Mouse (Mus musculus) spleen, adult 2 months (tissue): ENCODE results near the gene Gtf3c4. TPM values are rescaled to one million over a fixed set of nuclear protein-coding genes. Genes with fewer than 3 reads are reported as not detected.

Experiments
- DNase-seq, 2 experiments: peaks; one replicate each; pipeline versions ENCODE4 v3.0.0 to v3.0.0-alpha.2; 2012 to 2021; ENCODE audit warnings: low spot score in 2 of 2, low read depth in 1 of 2
- H3K27ac ChIP-seq: fragments of 200-500 bp; 2 replicates; pipeline ENCODE4 v1.5.1; 2012; ENCODE audit warnings: low read length, inconsistent platforms; ENCODE audit not compliant: insufficient read depth
- H3K27me3 ChIP-seq: fragments of 200-500 bp; 2 replicates; pipeline ENCODE4 v1.6.1; 2012; ENCODE audit warnings: mild to moderate bottlenecking, moderate library complexity, low read length, inconsistent platforms; ENCODE audit not compliant: control insufficient read depth, insufficient read depth
- H3K36me3 ChIP-seq: fragments of 200-500 bp; 2 replicates; pipeline ENCODE4 v1.6.1; 2012; ENCODE audit warnings: mild to moderate bottlenecking, low read length, inconsistent platforms; ENCODE audit not compliant: control insufficient read depth, insufficient read depth
- H3K4me1 ChIP-seq: fragments of 200-500 bp; 2 replicates; pipeline ENCODE4 v1.6.1; 2011; ENCODE audit warnings: inconsistent platforms; ENCODE audit not compliant: control insufficient read depth, insufficient read depth, insufficient read length
- H3K4me3 ChIP-seq: fragments of 200-500 bp; 2 replicates; pipeline ENCODE4 v1.5.1; 2011; ENCODE audit warnings: mild to moderate bottlenecking, inconsistent platforms; ENCODE audit not compliant: insufficient read depth, insufficient read length; ENCODE audit errors: extremely low read depth
- CTCF ChIP-seq: fragments of 200-500 bp; IDR thresholded peaks from 2 replicates; pipeline ENCODE4 v1.5.1; 2011; ENCODE audit warnings: mild to moderate bottlenecking, inconsistent platforms; ENCODE audit not compliant: insufficient read depth, insufficient read length, insufficient replicate concordance; ENCODE audit errors: extremely low read depth
- POLR2A ChIP-seq: fragments of 200-500 bp; IDR thresholded peaks from 2 replicates; pipeline ENCODE4 v1.6.1; 2011; ENCODE audit warnings: low read depth, low read length, inconsistent platforms
- WGBS: fragments of 180-500 bp; shearing (Covaris S2); methylation state at CpG from one replicate; pipeline ENCODE4 v1.1.7; 2018; 5-methylcytosine and 5-hydroxymethylcytosine counted together
- polyA plus RNA-seq: library from polyadenylated mRNA; depleted of rRNA; stranded (reverse); fragments of >200 nt; gene quantifications from 2 replicates; pipeline ENCODE4 v1.2.3, GENCODE M21; 2012

The Gtf3c4 gene
- polyA plus RNA-seq, 1 experiment, result 6.1 TPM

DNA sequence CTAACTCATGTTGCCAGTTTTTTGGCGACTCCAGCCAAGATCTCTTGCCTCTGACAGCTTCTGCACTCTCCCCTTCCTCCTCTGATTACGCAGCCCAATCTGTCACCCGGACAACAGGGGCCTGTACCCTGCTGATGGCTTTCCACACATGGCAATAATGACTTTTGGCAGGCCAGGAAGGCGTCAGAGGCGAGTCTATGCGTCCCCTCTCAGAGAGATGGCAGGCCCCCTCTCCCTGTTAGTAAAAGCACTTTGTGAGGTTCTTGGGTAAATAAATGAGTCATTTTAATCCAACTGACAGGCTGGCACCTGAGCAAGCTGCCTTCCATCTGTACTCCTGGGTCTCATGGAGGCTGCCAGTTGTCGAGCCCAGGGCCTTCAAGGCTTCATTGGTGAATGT, 27.3 kb upstream of the Gtf3c4 start:
- H3K4me1 ChIP-seq, result no peaks in the 10 kb centered on the region; the same call in 1 of the 2 replicates
- H3K27ac ChIP-seq, result no peak overlapping the region
- TF ChIP-seq POLR2A (no peak), CTCF (no peak)
- peaks cover 6% of the 10 kb centered on the region; the same call in 1 of the 2 replicates for H3K36me3 ChIP-seq
- H3K27me3 ChIP-seq, result no peaks in the 10 kb centered on the region
- H3K4me3 ChIP-seq, result no peak overlapping the region
- 92% methylated on average over 7 of the region's 7 CpGs for WGBS
- DNase-seq, result no peak

DNA sequence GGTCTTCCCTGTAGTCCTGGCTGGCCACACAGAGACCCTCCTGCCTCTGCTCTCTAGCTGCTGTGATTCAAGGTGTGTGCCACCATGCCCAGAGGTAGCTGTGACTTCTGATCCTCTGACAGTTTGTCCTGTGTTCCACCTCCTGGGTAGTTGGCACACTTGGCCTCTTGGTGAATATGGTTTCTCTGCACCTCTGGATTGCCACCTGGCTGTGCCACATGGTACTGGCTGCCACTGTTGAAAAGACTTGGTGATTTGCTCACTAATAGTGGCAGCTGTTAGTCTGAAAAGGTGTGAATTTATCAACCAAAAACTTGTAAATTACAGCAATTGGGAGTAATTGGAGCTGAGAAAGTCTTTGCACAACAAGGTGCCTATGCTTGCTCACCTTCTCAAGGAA, 23.7 kb upstream of the Gtf3c4 start:
- Histone ChIP-seq H3K36me3 (peaks cover 21% of the 10 kb centered on the region), H3K27me3 (no peaks in the 10 kb centered on the region), H3K27ac (no peak overlapping the region), H3K4me3 (no peak overlapping the region), H3K4me1 (no peaks in the 10 kb centered on the region; the same call in 1 of the 2 replicates)
- TF ChIP-seq CTCF, result no peak
- TF ChIP-seq POLR2A, result no peak
- DNase-seq, result no peak

DNA sequence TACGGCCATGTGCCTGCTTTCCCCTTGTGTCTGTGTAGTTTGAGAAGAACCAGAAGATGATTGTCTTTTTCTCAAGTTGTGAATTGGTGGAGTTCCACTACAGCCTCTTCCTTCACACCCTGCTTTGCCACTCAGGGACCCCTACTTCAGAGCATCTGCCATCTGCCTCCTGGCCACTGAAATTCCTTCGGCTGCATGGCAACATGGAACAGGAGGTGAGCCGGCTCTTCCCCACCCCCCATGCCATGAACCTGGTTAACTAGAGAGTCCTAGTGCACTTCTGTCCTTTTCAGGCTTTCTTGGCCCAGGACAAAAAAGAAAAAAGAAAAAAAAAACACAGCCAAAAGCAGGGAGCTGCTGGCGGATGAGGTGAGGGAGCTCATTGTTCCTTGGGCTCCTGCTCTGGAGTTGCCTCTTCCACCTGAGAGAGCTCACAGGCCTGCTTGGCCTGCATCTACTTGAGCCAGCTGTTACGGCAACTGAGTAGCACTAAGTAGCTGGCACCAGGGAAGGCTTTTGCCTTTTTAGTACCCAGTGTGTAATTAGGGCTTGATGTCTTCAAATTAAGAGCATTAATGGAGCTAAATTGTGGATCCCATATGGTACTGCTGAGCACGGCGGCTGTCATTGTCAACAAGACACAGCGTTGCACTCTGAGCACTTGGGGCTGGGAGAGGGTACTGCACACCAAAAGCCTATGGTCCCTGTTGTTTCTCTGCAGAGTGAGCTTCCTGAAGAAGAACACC, 20.7 kb upstream of the Gtf3c4 start:
- 94% methylated on average over 8 of the region's 8 CpGs for WGBS
- Histone ChIP-seq H3K4me1 (no peaks in the 10 kb centered on the region; the same call in 1 of the 2 replicates), H3K4me3 (no peak overlapping the region), H3K27me3 (no peaks in the 10 kb centered on the region), H3K36me3 (peaks cover 23% of the 10 kb centered on the region), H3K27ac (no peak overlapping the region)
- DNase-seq, result no peak
- TF ChIP-seq CTCF (no peak), POLR2A (no peak)

DNA sequence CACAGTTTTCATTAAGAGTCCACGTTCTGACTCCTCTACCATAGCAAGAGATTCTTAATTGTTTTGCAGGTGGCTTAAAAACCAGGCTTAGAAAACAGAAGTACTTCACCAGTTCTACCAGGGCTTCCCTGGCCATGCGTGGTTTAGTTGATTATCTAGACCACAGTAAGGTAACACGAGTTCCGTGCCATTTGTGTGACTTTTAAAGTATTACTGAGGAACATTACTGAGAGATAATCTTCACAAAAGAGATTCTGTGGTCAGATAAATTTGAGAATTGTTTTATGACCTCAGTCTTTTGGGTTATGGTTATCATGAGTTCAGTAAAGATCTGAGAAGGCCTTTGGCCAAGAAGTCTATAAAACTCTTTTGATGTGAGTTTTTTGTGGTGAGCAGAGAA, 19.1 kb upstream of the Gtf3c4 start:
- no peak overlapping the region for H3K27ac ChIP-seq
- WGBS, result 68% methylated on average over 4 of the region's 4 CpGs
- no peak overlapping the region for H3K4me3 ChIP-seq
- DNase-seq, result no peak
- peaks cover 23% of the 10 kb centered on the region for H3K36me3 ChIP-seq
- H3K4me1 ChIP-seq, result no peaks in the 10 kb centered on the region; the same call in 1 of the 2 replicates
- TF ChIP-seq POLR2A (no peak), CTCF (no peak)
- no peaks in the 10 kb centered on the region for H3K27me3 ChIP-seq

DNA sequence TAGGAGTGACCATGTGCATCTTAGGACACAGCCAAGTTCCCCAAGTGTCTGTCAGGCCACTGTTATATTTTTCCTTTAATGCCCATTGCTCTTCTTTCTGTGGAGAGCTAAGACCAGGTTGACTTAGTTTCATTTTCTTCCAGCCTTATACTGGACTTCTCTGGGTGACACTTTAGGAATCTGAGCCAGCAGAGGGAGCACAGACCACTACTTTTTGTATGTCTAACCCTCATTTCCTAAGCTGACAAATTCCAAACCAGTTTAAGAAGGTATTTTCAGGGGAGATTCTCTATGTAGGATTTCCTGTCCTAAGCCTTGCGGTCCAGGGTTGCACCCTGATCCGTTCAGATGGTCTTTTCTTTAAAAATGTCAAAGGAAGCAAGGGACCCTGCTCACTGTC, 15.6 kb upstream of the Gtf3c4 start:
- no peak for TF ChIP-seq POLR2A
- TF ChIP-seq CTCF, result no peak
- no peak overlapping the region for H3K4me3 ChIP-seq
- 94% methylated on average over 2 of the region's 2 CpGs for WGBS
- DNase-seq, result no peak
- H3K36me3 ChIP-seq, result peaks cover 15% of the 10 kb centered on the region
- H3K27ac ChIP-seq, result no peak overlapping the region
- H3K4me1 ChIP-seq, result no peaks in the 10 kb centered on the region
- no peaks in the 10 kb centered on the region for H3K27me3 ChIP-seq

DNA sequence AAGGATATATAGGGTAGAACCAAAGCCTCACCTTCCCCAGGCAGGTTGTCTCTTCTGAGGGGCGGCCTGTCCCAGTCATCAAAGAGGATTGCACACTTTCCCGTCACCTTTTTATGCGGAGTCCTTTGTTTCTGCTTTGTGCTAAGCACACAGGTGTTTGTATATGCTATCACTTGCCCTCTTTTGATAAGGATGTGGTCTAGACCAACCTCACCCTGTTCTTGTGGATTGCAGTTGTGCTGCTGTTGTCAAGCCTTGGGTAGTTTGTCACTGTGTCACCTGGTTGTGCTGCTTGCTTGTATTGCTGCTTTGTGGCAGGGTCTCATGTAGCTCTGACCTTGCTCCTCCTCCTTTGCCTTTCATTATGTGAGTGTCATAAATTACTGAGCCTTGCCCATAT, 12.4 kb upstream of the Gtf3c4 start:
- no peak for DNase-seq
- no peak overlapping the region for H3K4me3 ChIP-seq
- H3K27me3 ChIP-seq, result no peaks in the 10 kb centered on the region
- H3K36me3 ChIP-seq, result peaks cover 17% of the 10 kb centered on the region
- H3K27ac ChIP-seq, result no peak overlapping the region
- WGBS, result 78% methylated on average over 3 of the region's 3 CpGs
- TF ChIP-seq POLR2A, result no peak
- TF ChIP-seq CTCF, result no peak
- H3K4me1 ChIP-seq, result no peaks in the 10 kb centered on the region

DNA sequence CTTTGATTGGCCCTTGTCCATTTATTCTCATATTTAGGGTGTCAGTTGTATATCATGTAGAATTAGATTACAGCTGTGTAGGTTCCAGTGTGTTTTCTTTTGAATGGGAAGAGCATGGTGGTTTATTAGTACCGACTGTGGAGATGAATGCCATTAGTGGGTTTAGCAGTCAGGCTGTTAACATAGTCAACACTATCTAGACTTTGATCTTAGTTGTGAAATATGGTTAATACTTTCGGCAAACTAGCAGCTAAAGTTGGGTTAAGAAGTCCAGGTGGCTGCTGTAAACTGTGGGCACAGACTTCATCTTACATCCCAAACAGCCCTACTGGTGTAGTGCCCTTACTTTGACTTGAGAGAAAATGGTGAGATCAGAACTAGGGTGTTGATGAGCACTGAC, 8.7 kb upstream of the Gtf3c4 start:
- TF ChIP-seq POLR2A, result no peak
- TF ChIP-seq CTCF, result no peak
- Histone ChIP-seq H3K4me3 (no peak overlapping the region), H3K4me1 (no peaks in the 10 kb centered on the region), H3K27ac (no peak overlapping the region), H3K27me3 (no peaks in the 10 kb centered on the region), H3K36me3 (peaks cover 26% of the 10 kb centered on the region)
- DNase-seq, result no peak
- 90% methylated on average over 2 of the region's 2 CpGs for WGBS
